Mouse (Mus musculus) lung, postnatal 0 days (tissue): ENCODE measurements around the gene Sertad2. TPM values are rescaled to one million over a fixed set of nuclear protein-coding genes. Genes with fewer than 3 reads are reported as not detected.
A peak's percentile ranks its signal among the peaks of the same experiment; 100 is the strongest.

Source experiments
- ATAC-seq: fragments of 200-750 bp; cut with Nextera tagmentation; 2 replicates; pipeline ENCODE4 v1.8.0; 2017; ENCODE audit warnings: moderate library complexity
- DNase-seq: peaks from one replicate; pipeline ENCODE4 v3.0.0-alpha.2; 2016; ENCODE audit warnings: low spot score
- H3K27ac ChIP-seq: fragments of 300-500 bp; sonication (generic); 2 replicates; pipeline ENCODE4 v1.5.1; 2014; ENCODE audit warnings: antibody characterized with exemption, mild to moderate bottlenecking, low read length, mixed read lengths
- H3K27me3 ChIP-seq: fragments of 300-500 bp; sonication (generic); replicated peaks from 2 replicates; pipeline ENCODE4 v1.6.1; 2014; ENCODE audit warnings: low read length, mixed read lengths; ENCODE audit not compliant: insufficient read depth
- H3K36me3 ChIP-seq: fragments of 300-500 bp; sonication (generic); 2 replicates; pipeline ENCODE4 v1.6.1; 2014; ENCODE audit warnings: low read length, mixed read lengths; ENCODE audit not compliant: insufficient read depth
- H3K4me1 ChIP-seq: fragments of 300-500 bp; sonication (generic); 2 replicates; pipeline ENCODE4 v1.6.1; 2014; ENCODE audit warnings: antibody characterized with exemption, low read depth, low read length, mixed read lengths; ENCODE audit not compliant: insufficient read depth
- H3K4me2 ChIP-seq: fragments of 300-500 bp; sonication (generic); replicated peaks from 2 replicates; pipeline ENCODE4 v1.6.1; 2014; ENCODE audit warnings: low read depth, mild to moderate bottlenecking, low read length, moderate library complexity, mixed read lengths
- H3K4me3 ChIP-seq: fragments of 300-500 bp; sonication (generic); 2 replicates; pipeline ENCODE4 v1.5.1; 2014; ENCODE audit warnings: low read depth, low read length
- H3K9ac ChIP-seq: fragments of 300-500 bp; sonication (generic); replicated peaks from 2 replicates; pipeline ENCODE4 v1.6.1; 2014; ENCODE audit warnings: low read depth, mild to moderate bottlenecking
- H3K9me3 ChIP-seq: fragments of 300-500 bp; sonication (generic); 2 replicates; pipeline ENCODE4 v1.6.1; 2016; ENCODE audit warnings: low read length, mixed read lengths
- CTCF ChIP-seq: IDR thresholded peaks from 2 replicates; pipeline ENCODE4 v1.5.1; 2016; ENCODE audit warnings: antibody characterized with exemption, mild to moderate bottlenecking
- EP300 ChIP-seq: IDR thresholded peaks from 2 replicates; pipeline ENCODE4 v1.6.1; 2016; ENCODE audit warnings: antibody characterized with exemption, mild to moderate bottlenecking, control low read depth
- WGBS: fragments of 180-500 bp; shearing (Covaris S2); extraction: QIAGEN DNeasy Blood & Tissue Kit; methylation state at CpG from one replicate; pipeline ENCODE4 v1.1.7; 2014; 5-methylcytosine and 5-hydroxymethylcytosine counted together
- polyA plus RNA-seq: library from polyadenylated mRNA; unstranded; fragments of >200 nt; fragmentation: Nextera tagmentation; extraction: Ambion mirVana; gene quantifications from 2 replicates; pipeline ENCODE4 v1.2.1, GENCODE M21; 2015

Gene Sertad2
- polyA plus RNA-seq, 1 experiment from 2014 or later = 43.6 TPM

DNA sequence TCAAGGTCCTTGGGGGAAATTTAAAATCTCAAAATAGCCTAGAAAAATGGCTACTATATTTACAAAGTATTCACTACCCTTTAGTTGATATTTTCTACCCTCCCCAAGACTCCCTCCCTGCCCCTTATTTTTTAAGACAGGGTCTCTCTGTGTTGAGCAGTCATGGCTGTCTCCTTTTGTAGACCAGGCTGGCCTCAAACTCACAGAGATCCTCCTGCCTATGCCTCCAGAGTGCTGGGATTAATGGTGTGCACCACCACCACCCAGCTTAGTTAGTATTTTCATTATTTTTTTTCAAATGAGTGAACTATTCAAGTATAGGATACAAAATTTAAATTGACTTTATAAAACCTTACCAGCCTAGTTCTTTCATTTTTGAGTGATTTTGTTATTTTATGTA lies 94.0 kb downstream of the Sertad2 start:
- Histone ChIP-seq H3K4me2 (no peak overlapping the region), H3K36me3 (no peaks in the 10 kb centered on the region), H3K4me1 (peaks cover 21% of the 10 kb centered on the region; the same call in 1 of the 2 replicates), H3K4me3 (no peak overlapping the region), H3K9ac (no peak overlapping the region), H3K27me3 (no peaks in the 10 kb centered on the region), H3K9me3 (no peaks in the 10 kb centered on the region), H3K27ac (no peak overlapping the region)
- TF ChIP-seq CTCF (no peak), EP300 (no peak)
- DNase-seq (no peak), ATAC-seq (no peak)

GRCm38 (mm10) chr11:20638841-20639240 lies 95.8 kb downstream of the Sertad2 start:
- no peaks in the 10 kb centered on the region for H3K9me3 ChIP-seq
- H3K9ac ChIP-seq = no peak overlapping the region
- H3K27ac ChIP-seq = no peak overlapping the region
- H3K4me3 ChIP-seq = no peak overlapping the region
- TF ChIP-seq EP300 (no peak), CTCF (peak; percentile 97)
- no peak for ATAC-seq
- no peak overlapping the region for H3K4me2 ChIP-seq
- WGBS = 12% methylated on average over 3 of the region's 3 CpGs
- peaks cover 18% of the 10 kb centered on the region; the same call in 1 of the 2 replicates for H3K4me1 ChIP-seq
- peak; percentile 80 for DNase-seq
- H3K27me3 ChIP-seq = no peaks in the 10 kb centered on the region
- no peaks in the 10 kb centered on the region for H3K36me3 ChIP-seq

DNA sequence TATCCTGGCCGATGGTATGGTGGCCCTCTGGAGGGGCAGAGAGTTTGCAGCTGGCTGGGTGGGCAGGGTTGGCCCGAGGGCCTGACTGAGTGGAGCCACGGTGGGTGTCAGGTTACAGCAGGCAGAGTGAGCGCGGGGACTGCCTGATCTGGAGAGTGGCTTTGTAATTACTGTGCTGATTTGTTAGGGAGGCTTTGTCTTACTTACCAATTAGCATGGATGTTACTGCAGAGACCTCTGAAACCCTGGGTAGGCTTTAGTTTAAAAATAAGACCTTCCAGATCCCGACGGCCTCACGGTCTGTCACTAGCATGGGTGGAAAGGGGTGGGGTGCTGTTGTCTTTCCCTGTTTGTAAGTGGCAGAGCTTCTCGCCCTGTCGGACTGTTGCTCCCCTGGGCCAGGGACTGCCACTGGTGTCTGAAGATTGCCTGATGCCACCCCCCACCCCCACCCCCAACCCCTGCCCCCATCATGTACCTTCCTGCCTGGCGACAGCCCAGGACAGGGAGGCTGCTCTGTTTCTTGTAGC lies 96.9 kb downstream of the Sertad2 start:
- peak; percentile 68 for DNase-seq
- ATAC-seq = peak; percentile 82
- Histone ChIP-seq H3K9ac (no peak overlapping the region), H3K27ac (peak overlapping the region; percentile 38), H3K4me3 (no peak overlapping the region), H3K4me1 (peaks cover 24% of the 10 kb centered on the region), H3K36me3 (no peaks in the 10 kb centered on the region), H3K9me3 (no peaks in the 10 kb centered on the region), H3K27me3 (no peaks in the 10 kb centered on the region), H3K4me2 (peak overlapping the region; percentile 25; the same call in 1 of the 2 replicates)
- WGBS = 8% methylated on average over 11 of the region's 11 CpGs
- TF ChIP-seq EP300 (no peak), CTCF (no peak)

- H3K27me3 ChIP-seq = no peaks in the 10 kb centered on the region
- H3K36me3 ChIP-seq = no peaks in the 10 kb centered on the region
- WGBS = 88% methylated on average over 5 of the region's 5 CpGs
- no peak for DNase-seq
- ATAC-seq = no peak
- H3K27ac ChIP-seq = no peak overlapping the region
- peaks cover 37% of the 10 kb centered on the region for H3K4me1 ChIP-seq
- TF ChIP-seq EP300 (no peak), CTCF (no peak)
- no peak overlapping the region for H3K4me2 ChIP-seq
- no peak overlapping the region for H3K9ac ChIP-seq
- H3K4me3 ChIP-seq = no peak overlapping the region
- no peaks in the 10 kb centered on the region for H3K9me3 ChIP-seq
These were observed 99.3 kb downstream of the Sertad2 start for GRCm38 (mm10) chr11:20642321-20642720.

DNA sequence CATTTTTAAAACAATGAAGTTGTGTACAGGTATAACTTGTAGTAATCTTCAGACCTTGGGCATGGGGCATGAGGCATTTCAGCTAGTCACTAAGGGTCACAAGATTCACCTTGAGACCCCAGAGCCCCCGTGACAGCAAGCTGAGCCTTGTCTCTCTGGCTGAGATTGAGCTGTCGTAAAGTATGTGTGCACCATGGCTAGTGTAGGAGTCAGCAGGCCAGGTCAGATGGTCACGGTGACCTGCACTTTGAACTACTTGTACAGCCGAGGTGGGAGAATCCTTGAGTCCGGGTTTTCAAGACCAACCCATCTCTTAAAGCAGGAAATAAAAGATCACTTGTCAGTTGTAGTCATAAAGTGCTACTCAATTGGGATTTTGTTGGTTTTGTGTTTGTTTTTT lies 100.1 kb downstream of the Sertad2 start:
- ATAC-seq (no peak), DNase-seq (no peak)
- Histone ChIP-seq H3K27me3 (no peaks in the 10 kb centered on the region), H3K36me3 (no peaks in the 10 kb centered on the region), H3K4me3 (no peak overlapping the region), H3K27ac (no peak overlapping the region), H3K4me2 (no peak overlapping the region), H3K4me1 (peaks cover 37% of the 10 kb centered on the region), H3K9ac (no peak overlapping the region), H3K9me3 (no peaks in the 10 kb centered on the region)
- 66% methylated on average over 5 of the region's 5 CpGs for WGBS
- TF ChIP-seq CTCF (no peak), EP300 (no peak)

GRCm38 (mm10) chr11:20644166-20644565 lies 101.1 kb downstream of the Sertad2 start:
- Histone ChIP-seq H3K36me3 (0 out of 2 replicates have a peak, but pooled peaks cover under 1% of the 10 kb centered on the region), H3K4me1 (peaks cover 37% of the 10 kb centered on the region), H3K4me2 (no peak overlapping the region), H3K9me3 (no peaks in the 10 kb centered on the region), H3K27me3 (no peaks in the 10 kb centered on the region), H3K4me3 (no peak overlapping the region), H3K27ac (no peak overlapping the region), H3K9ac (0 out of 2 replicates have a peak overlapping the region, but pooled peaks have one; percentile 26)
- DNase-seq (no peak), ATAC-seq (no peak)
- 74% methylated on average over 1 of the region's 1 CpGs for WGBS
- TF ChIP-seq EP300 = no peak
- TF ChIP-seq CTCF = no peak
